Mouse (Mus musculus) heart, embryonic 12.5 days (tissue): ENCODE measurements around the gene Rxra. TPM values are rescaled to one million over a fixed set of nuclear protein-coding genes. Genes with fewer than 3 reads are reported as not detected.

Experiments
- ATAC-seq: fragments of 200-750 bp; cut with Nextera tagmentation; 2 replicates; pipeline ENCODE4 v1.8.0; 2017; ENCODE audit warnings: moderate TSS enrichment, moderate library complexity; ENCODE audit not compliant: insufficient number of reproducible peaks, low FRiP score
- H3K27ac ChIP-seq: fragments of 300-500 bp; sonication (generic); 2 replicates; pipeline ENCODE4 v1.5.1; 2016; ENCODE audit warnings: mild to moderate bottlenecking, moderate library complexity; ENCODE audit not compliant: poor library complexity, severe bottlenecking
- H3K27me3 ChIP-seq: fragments of 300-500 bp; sonication (generic); replicated peaks from 2 replicates; pipeline ENCODE4 v1.6.1; 2016; ENCODE audit warnings: mild to moderate bottlenecking, moderate library complexity
- H3K36me3 ChIP-seq: fragments of 300-500 bp; sonication (generic); 2 replicates; pipeline ENCODE4 v1.6.1; 2016; ENCODE audit warnings: mild to moderate bottlenecking, moderate library complexity
- H3K4me1 ChIP-seq: fragments of 300-500 bp; sonication (generic); replicated peaks from 2 replicates; pipeline ENCODE4 v1.6.1; 2016; ENCODE audit warnings: mild to moderate bottlenecking
- H3K4me2 ChIP-seq: fragments of 300-500 bp; sonication (generic); 2 replicates; pipeline ENCODE4 v1.6.1; 2016; ENCODE audit warnings: mild to moderate bottlenecking, moderate library complexity
- H3K4me3 ChIP-seq: fragments of 300-500 bp; sonication (generic); 2 replicates; pipeline ENCODE4 v1.5.1; 2016; ENCODE audit warnings: mild to moderate bottlenecking
- H3K9ac ChIP-seq: fragments of 300-500 bp; sonication (generic); 2 replicates; pipeline ENCODE4 v1.6.1; 2016; ENCODE audit warnings: mild to moderate bottlenecking, moderate library complexity
- H3K9me3 ChIP-seq: fragments of 300-500 bp; sonication (generic); replicated peaks from 2 replicates; pipeline ENCODE4 v1.6.1; 2016; ENCODE audit warnings: mild to moderate bottlenecking, moderate library complexity
- WGBS: fragments of 180-500 bp; shearing (Covaris S2); methylation state at CpG from one replicate; pipeline ENCODE4 v1.1.7; 2016; 5-methylcytosine and 5-hydroxymethylcytosine counted together
- polyA plus RNA-seq: library from polyadenylated mRNA; unstranded; fragments of >200 nt; fragmentation: Nextera tagmentation; extraction: Ambion mirVana; gene quantifications from 2 replicates; pipeline ENCODE4 v1.2.1, GENCODE M21; 2016

The Rxra gene
- polyA plus RNA-seq, 1 experiment from 2014 or later = 7.8 TPM

GRCm38 (mm10) chr2:27719601-27720000 lies 43.4 kb downstream of the Rxra start:
- Histone ChIP-seq H3K9me3 (no peaks in the 10 kb centered on the region), H3K4me3 (no peak overlapping the region), H3K36me3 (no peaks in the 10 kb centered on the region), H3K4me1 (peaks cover 73% of the 10 kb centered on the region), H3K27me3 (no peaks in the 10 kb centered on the region), H3K27ac (no peak overlapping the region), H3K4me2 (no peak overlapping the region), H3K9ac (no peak overlapping the region)
- WGBS = 42% methylated on average over 10 of the region's 10 CpGs
- ATAC-seq = no peak

- no peaks in the 10 kb centered on the region for H3K36me3 ChIP-seq
- H3K9me3 ChIP-seq = no peaks in the 10 kb centered on the region
- peaks cover 53% of the 10 kb centered on the region for H3K4me1 ChIP-seq
- H3K4me2 ChIP-seq = no peak overlapping the region
- H3K27me3 ChIP-seq = no peaks in the 10 kb centered on the region
- no peak overlapping the region for H3K4me3 ChIP-seq
- WGBS = 93% methylated on average over 4 of the region's 4 CpGs
- H3K9ac ChIP-seq = no peak overlapping the region
- no peak overlapping the region for H3K27ac ChIP-seq
- no peak for ATAC-seq
These were observed 45.4 kb downstream of the Rxra start for GRCm38 (mm10) chr2:27721611-27722010.

DNA sequence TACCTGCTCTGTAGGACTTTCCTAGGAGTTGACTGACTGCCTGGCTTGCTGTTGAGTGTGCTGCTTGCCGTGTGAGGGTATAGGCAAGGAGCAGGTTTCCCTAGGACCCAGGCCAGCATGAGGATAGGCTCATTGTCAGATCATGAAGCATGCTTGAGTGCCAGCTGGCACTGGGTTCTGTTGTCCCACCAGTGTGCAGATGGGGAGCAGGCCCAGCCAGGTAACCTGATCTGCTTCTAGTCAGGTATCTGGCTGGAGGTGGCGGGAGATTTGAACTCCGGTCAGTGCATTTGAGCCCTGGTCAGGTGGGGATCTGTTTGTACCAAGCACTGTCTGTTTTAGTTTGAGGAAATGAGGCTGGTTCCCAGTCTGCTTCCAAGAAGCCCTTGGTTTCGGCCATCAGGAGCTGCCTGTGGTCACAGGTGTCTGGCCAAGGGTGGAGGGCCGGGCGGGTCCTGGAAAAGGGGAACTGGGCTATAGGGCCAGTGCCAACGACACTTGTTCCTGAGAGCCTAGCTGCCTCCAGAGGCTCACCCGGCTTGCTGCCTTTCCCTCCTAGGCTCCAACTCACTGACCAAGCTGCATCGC lies 48.6 kb downstream of the Rxra start:
- Histone ChIP-seq H3K4me2 (no peak overlapping the region), H3K9ac (no peak overlapping the region), H3K27me3 (no peaks in the 10 kb centered on the region), H3K4me1 (peaks cover 51% of the 10 kb centered on the region), H3K4me3 (no peak overlapping the region), H3K27ac (no peak overlapping the region), H3K9me3 (no peaks in the 10 kb centered on the region), H3K36me3 (no peaks in the 10 kb centered on the region)
- ATAC-seq = no peak
- WGBS = 86% methylated on average over 9 of the region's 9 CpGs

GRCm38 (mm10) chr2:27727994-27728854 lies 52.0 kb downstream of the Rxra start:
- WGBS = 67% methylated on average over 14 of the region's 14 CpGs
- Histone ChIP-seq H3K9me3 (no peaks in the 10 kb centered on the region), H3K27me3 (no peaks in the 10 kb centered on the region), H3K4me2 (no peak overlapping the region), H3K27ac (no peak overlapping the region), H3K36me3 (no peaks in the 10 kb centered on the region), H3K4me3 (no peak overlapping the region), H3K9ac (no peak overlapping the region), H3K4me1 (peaks cover 64% of the 10 kb centered on the region)
- no peak for ATAC-seq

- Histone ChIP-seq H3K9ac (no peak overlapping the region), H3K27ac (no peak overlapping the region), H3K4me2 (no peak overlapping the region), H3K27me3 (no peaks in the 10 kb centered on the region), H3K9me3 (no peaks in the 10 kb centered on the region), H3K36me3 (no peaks in the 10 kb centered on the region), H3K4me3 (no peak overlapping the region), H3K4me1 (peaks cover 69% of the 10 kb centered on the region)
- 49% methylated on average over 4 of the region's 4 CpGs for WGBS
- no peak for ATAC-seq
These were observed 52.8 kb downstream of the Rxra start for GRCm38 (mm10) chr2:27729009-27729408.

DNA sequence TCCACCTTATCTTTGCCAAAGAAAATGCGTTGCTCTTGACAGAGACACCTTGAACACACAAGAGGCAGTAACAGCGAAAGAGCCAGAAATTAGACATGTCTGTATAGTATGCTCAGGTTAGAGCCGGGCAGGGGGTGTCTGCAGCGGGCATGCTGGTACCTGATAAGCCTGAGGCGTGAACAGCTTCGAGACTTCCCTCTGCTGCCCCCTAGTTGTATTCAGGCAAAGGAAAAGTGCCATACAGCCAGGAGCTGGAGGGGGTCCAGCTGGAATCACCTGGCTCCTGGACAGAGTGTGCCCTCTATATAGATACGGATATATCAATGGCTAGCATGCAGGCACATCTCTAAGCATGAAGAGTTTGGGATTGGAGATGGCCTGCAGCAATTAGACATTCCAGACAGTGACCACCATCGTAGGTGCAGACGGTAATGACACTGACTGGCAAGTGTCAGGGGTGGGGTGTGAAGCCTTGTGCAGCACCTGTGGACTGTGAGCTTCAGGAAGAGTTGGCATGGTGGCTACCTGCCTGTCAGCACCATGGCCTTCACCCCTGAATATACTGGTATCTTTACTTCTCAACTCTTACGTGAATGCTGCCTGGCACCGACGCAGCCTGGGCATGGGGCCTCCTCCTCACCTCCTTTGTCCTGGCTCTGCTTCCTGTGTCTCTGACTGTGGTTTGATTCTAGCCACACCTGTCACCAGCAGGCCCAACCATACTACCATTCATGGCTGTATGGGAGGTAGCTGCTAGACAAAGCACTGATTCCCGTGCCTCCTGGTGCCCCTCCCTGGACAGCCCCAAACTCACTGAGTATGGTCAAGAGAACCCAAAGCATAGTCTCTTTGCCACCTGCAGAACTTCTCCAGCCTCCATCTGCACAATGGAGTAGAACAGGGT lies 54.0 kb downstream of the Rxra start:
- Histone ChIP-seq H3K4me1 (peaks cover 77% of the 10 kb centered on the region), H3K4me3 (no peak overlapping the region), H3K27ac (no peak overlapping the region), H3K9ac (no peak overlapping the region), H3K27me3 (no peaks in the 10 kb centered on the region), H3K36me3 (no peaks in the 10 kb centered on the region), H3K4me2 (no peak overlapping the region), H3K9me3 (no peaks in the 10 kb centered on the region)
- no peak for ATAC-seq
- 56% methylated on average over 13 of the region's 13 CpGs for WGBS

DNA sequence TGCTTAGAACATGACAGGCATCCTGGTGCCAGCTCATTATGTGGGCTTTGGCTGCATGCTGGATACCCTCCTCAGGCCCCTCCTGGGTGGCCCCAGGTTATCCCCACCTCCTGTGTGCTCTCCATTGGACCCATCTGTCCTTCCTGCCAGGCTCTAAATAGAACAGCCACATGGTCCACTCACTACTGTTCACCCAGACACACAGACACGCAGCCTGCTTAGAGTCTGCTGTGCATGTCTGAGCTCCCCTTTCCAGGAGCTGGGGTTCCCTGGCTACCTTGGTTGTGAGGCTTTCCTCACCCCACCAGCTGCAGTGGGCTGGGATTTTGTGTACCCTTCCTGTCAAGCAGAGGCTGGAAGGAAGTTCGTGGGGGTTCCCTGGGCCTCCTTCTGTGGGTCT lies 56.8 kb downstream of the Rxra start:
- H3K27ac ChIP-seq = 0 out of 2 replicates have a peak overlapping the region, but pooled peaks have one; percentile 66
- 43% methylated on average over 2 of the region's 2 CpGs for WGBS
- H3K4me1 ChIP-seq = peaks cover 74% of the 10 kb centered on the region
- H3K9ac ChIP-seq = peak overlapping the region; percentile 36; the same call in 1 of the 2 replicates
- H3K36me3 ChIP-seq = peaks cover 11% of the 10 kb centered on the region
- 0 out of 2 replicates have a peak overlapping the region, but pooled peaks have one; percentile 5 for H3K4me2 ChIP-seq
- H3K27me3 ChIP-seq = no peaks in the 10 kb centered on the region; the same call in 1 of the 2 replicates
- ATAC-seq = no peak
- H3K9me3 ChIP-seq = no peaks in the 10 kb centered on the region
- H3K4me3 ChIP-seq = no peak overlapping the region

DNA sequence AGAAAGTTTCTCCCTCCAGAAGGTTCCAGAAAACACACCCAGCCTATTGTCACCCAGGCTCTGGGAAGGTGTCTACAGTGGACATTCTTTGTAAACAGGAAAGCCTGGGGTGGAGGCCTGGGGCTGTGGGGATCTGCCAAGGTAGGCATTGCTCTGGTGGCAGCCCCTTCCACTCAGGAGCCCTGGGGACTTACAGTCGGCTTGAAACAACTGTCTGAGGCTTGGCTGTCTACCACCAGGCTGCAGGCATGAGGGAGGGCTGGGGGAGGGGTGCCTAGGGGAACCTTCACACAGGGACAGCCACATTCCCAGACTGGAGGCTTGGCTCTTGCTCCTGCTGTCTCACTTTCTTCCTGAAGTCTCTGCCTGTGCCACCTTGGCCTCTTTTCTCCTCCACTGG lies 58.1 kb downstream of the Rxra start:
- 0% methylated on average over 1 of the region's 1 CpGs for WGBS
- H3K27ac ChIP-seq = peak overlapping the region; percentile 66
- no peak overlapping the region for H3K4me3 ChIP-seq
- H3K27me3 ChIP-seq = no peaks in the 10 kb centered on the region; the same call in 1 of the 2 replicates
- peak overlapping the region; percentile 15; the same call in 1 of the 2 replicates for H3K9ac ChIP-seq
- H3K36me3 ChIP-seq = peaks cover 14% of the 10 kb centered on the region
- peaks cover 70% of the 10 kb centered on the region for H3K4me1 ChIP-seq
- H3K4me2 ChIP-seq = no peak overlapping the region
- no peaks in the 10 kb centered on the region for H3K9me3 ChIP-seq
- ATAC-seq = peak; percentile 41; the same call in 1 of the 2 replicates

DNA sequence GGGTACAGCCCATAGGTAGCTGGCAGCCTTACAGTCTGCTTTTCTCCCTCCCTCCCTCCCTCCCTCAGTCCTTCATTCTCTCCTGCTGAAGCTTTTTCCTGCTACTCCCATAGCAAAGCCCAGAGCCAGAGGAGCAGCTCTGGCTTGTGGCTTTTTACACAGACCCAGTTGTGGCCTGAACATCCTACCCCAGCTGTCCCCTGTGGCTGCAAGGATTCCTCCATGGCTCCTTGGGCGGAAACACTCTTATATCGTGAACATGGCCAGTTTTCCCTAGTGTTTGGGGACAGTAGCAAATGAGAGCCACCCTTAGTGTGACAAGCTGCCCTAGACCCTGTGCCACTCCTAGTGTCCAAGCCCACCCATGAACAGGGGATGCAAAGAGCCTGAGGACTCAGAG lies 58.6 kb downstream of the Rxra start:
- H3K9me3 ChIP-seq = no peaks in the 10 kb centered on the region
- no peaks in the 10 kb centered on the region; the same call in 1 of the 2 replicates for H3K27me3 ChIP-seq
- H3K4me2 ChIP-seq = no peak overlapping the region
- ATAC-seq = no peak
- WGBS = 66% methylated on average over 2 of the region's 2 CpGs
- H3K4me3 ChIP-seq = no peak overlapping the region
- peaks cover 14% of the 10 kb centered on the region for H3K36me3 ChIP-seq
- peak overlapping the region; percentile 15; the same call in 1 of the 2 replicates for H3K9ac ChIP-seq
- peak overlapping the region; percentile 66 for H3K27ac ChIP-seq
- peaks cover 70% of the 10 kb centered on the region for H3K4me1 ChIP-seq

- WGBS = 81% methylated on average over 5 of the region's 5 CpGs
- no peak for ATAC-seq
These were observed 60.6 kb downstream of the Rxra start for GRCm38 (mm10) chr2:27736802-27737201.

DNA sequence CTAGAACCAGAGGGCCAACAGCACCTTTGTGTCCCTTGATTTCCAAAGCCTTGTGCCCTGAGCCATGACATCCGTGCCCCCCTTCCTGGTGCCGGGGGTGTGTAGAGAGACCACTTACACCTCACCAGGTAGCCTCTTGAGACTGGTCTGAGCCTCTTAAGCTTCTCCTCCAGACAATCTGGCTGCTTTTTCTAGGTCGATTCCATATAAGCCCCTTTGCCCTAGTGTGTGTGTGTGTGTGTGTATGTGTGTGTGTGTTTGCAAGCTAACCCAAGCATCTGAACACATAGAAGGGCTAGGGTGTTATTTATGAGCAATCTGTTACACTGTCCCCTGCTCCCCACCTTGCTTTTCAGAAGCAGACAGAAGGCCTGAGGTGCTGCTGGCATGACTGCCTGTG lies 62.2 kb downstream of the Rxra start:
- H3K4me2 ChIP-seq = no peak overlapping the region
- peaks cover 36% of the 10 kb centered on the region for H3K36me3 ChIP-seq
- H3K4me1 ChIP-seq = peaks cover 56% of the 10 kb centered on the region
- H3K9me3 ChIP-seq = no peaks in the 10 kb centered on the region
- H3K4me3 ChIP-seq = no peak overlapping the region
- WGBS = 79% methylated on average over 3 of the region's 3 CpGs
- H3K27me3 ChIP-seq = peaks cover 8% of the 10 kb centered on the region
- no peak overlapping the region for H3K27ac ChIP-seq
- H3K9ac ChIP-seq = no peak overlapping the region
- ATAC-seq = no peak

More at GRCm38 (mm10) chr2:27736802-27737201, 60.6 kb downstream of the Rxra start:
- H3K27ac ChIP-seq = no peak overlapping the region
- no peak overlapping the region for H3K9ac ChIP-seq
- H3K4me2 ChIP-seq = no peak overlapping the region
- peaks cover 2% of the 10 kb centered on the region for H3K27me3 ChIP-seq
- H3K36me3 ChIP-seq = peaks cover 22% of the 10 kb centered on the region
- H3K4me1 ChIP-seq = peaks cover 72% of the 10 kb centered on the region
- H3K4me3 ChIP-seq = no peak overlapping the region
- no peaks in the 10 kb centered on the region for H3K9me3 ChIP-seq
